Mouse (Mus musculus) cortical plate, adult 2 months (tissue): ENCODE results near the gene Ccdc185. TPM values are rescaled to one million over a fixed set of nuclear protein-coding genes. Genes with fewer than 3 reads are reported as not detected.
A peak's percentile ranks its signal among the peaks of the same experiment; 100 is the strongest.

Source experiments
- H3K27ac ChIP-seq: fragments of 200-500 bp; 2 replicates; pipeline ENCODE4 v1.5.1; 2012; ENCODE audit warnings: low read length, control low read depth, inconsistent platforms; ENCODE audit not compliant: insufficient read depth
- H3K4me1 ChIP-seq: fragments of 200-500 bp; 2 replicates; pipeline ENCODE4 v1.6.1; 2011; ENCODE audit warnings: low read length; ENCODE audit not compliant: control insufficient read depth, insufficient read depth
- H3K4me3 ChIP-seq: fragments of 200-500 bp; 2 replicates; pipeline ENCODE4 v1.5.1; 2011; ENCODE audit warnings: mild to moderate bottlenecking, low read length, control low read depth; ENCODE audit not compliant: insufficient read depth
- CTCF ChIP-seq: fragments of 200-500 bp; IDR thresholded peaks from 2 replicates; pipeline ENCODE4 v1.5.1; 2011; ENCODE audit warnings: mild to moderate bottlenecking, control low read depth, low read length; ENCODE audit not compliant: insufficient read depth; ENCODE audit errors: extremely low read depth
- POLR2A ChIP-seq: fragments of 200-500 bp; IDR thresholded peaks from 2 replicates; pipeline ENCODE4 v1.6.1; 2011; ENCODE audit warnings: mild to moderate bottlenecking, low read length, control low read depth; ENCODE audit not compliant: insufficient read depth; ENCODE audit errors: extremely low read depth
- polyA plus RNA-seq: library from polyadenylated mRNA; depleted of rRNA; stranded (reverse); fragments of >200 nt; gene quantifications from 2 replicates; pipeline ENCODE4 v1.2.3, GENCODE M21; 2012; rRNA removed

Ccdc185 gene
- polyA plus RNA-seq = not detected in 2 replicates

DNA sequence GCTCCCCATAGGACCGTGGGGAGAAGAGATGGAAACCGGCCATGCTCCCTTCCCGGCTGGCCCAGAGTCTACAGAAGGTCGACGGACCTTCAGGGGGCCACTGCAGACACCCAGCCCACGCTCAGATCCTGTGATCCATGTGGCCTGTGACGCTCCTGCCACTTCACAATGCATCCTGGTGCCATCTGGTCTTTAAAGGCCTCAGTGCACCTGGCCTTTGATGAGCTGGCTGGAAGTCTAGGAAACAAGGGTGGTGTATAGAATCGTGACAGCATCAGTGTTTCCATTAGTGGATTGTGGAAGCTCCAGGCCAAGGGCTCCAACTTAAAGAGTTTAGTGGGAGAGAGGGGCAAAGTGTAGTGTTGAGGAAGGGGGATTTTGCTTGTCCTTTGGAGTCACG lies at the start of gene Ccdc185:
Gene Ccdc185 (minus strand): TSS at position 101 of the 400 bp plus-strand sequence.
- H3K4me3 ChIP-seq = no peak within 1 kb of the TSS
- H3K4me1 ChIP-seq = no peaks in the 10 kb centered on the region
- TF ChIP-seq CTCF (no peak), POLR2A (no peak)
- no peak within 1 kb of the TSS for H3K27ac ChIP-seq

DNA sequence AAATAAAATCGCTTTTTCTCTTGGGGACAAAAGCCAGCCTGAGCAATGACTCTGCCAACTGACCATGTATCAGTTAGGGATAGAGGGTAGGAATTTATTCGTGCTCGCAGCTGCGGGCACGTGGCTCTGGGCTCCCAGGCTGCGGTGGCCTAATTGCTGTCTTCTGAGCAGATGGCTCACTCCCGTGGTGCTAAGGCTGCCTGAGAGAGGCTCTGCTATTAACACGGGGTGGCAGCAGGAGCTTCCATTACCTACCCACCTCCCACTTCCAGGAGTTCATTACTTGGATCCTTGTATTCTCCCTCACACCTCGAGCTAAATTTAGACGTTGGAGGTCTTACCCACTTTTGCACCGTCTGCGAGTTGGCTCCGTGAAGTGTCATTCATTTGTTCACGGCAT lies 48.1 kb upstream of the Ccdc185 start:
- Histone ChIP-seq H3K4me1 (peaks cover 13% of the 10 kb centered on the region), H3K4me3 (no peak overlapping the region), H3K27ac (0 out of 2 replicates have a peak overlapping the region, but pooled peaks have one; percentile 8)
- TF ChIP-seq CTCF = 0 out of 2 replicates have a peak, but pooled peaks have one; percentile 9
- no peak for TF ChIP-seq POLR2A

DNA sequence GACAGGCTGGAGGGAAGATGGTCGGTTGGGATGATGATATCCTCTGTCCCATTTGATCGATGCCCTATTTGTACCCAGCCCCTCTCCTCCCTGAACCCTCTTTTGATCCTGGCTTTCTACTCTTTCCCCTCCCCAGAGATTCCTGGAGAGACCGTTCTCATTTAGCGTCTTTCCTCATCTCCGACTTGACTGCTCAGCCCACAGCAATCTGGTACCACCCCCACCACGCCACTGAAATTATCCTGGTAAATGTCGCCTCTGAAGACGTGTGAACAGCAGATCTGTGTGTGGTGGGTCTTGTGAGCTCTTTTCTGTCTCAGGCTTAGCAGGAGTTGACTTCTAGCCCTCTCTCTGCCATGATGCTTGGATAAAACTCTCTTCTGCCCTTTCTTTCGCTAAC lies 45.6 kb upstream of the Ccdc185 start:
- Histone ChIP-seq H3K4me1 (peaks cover 16% of the 10 kb centered on the region), H3K27ac (peak overlapping the region; percentile 53), H3K4me3 (no peak overlapping the region)
- TF ChIP-seq CTCF (no peak), POLR2A (no peak)

DNA sequence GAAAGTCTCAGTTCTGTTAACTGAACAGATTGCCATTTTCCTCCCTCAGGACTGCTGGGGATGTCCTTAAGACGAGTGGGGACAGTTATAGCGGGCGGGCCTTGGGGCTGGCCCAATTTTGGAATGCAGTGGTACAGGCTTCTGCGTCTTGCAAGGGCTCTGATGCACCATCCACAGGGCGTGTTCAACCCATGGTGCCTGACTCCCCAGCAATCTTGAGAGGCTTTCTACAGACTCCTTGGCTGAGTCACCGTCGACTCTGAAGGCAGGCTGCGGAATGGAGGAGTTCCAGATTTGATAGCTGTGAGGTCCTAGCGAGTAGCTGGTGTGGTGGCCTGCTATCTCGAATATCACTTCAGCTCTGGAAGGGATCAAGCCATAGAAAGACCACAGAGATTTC lies 45.2 kb upstream of the Ccdc185 start:
- TF ChIP-seq POLR2A = no peak
- TF ChIP-seq CTCF = no peak
- Histone ChIP-seq H3K4me1 (peaks cover 16% of the 10 kb centered on the region), H3K27ac (peak overlapping the region; percentile 31; the same call in 1 of the 2 replicates), H3K4me3 (no peak overlapping the region)

- Histone ChIP-seq H3K4me1 (peaks cover 14% of the 10 kb centered on the region), H3K4me3 (no peak overlapping the region), H3K27ac (peak overlapping the region; percentile 64)
- TF ChIP-seq POLR2A (no peak), CTCF (peak; percentile 31)
These were observed 43.6 kb upstream of the Ccdc185 start for GRCm38 (mm10) chr1:182792521-182793071.

- H3K4me1 ChIP-seq = peaks cover 8% of the 10 kb centered on the region
- no peak overlapping the region for H3K27ac ChIP-seq
- H3K4me3 ChIP-seq = no peak overlapping the region
- TF ChIP-seq CTCF (no peak), POLR2A (no peak)
These were observed 39.9 kb upstream of the Ccdc185 start for GRCm38 (mm10) chr1:182788896-182789295.

- Histone ChIP-seq H3K4me1 (peaks cover 4% of the 10 kb centered on the region), H3K4me3 (no peak overlapping the region), H3K27ac (no peak overlapping the region)
- TF ChIP-seq CTCF = no peak
- TF ChIP-seq POLR2A = no peak
These were observed 38.0 kb upstream of the Ccdc185 start for GRCm38 (mm10) chr1:182787030-182787429.

GRCm38 (mm10) chr1:182785504-182785903 lies 36.5 kb upstream of the Ccdc185 start:
- Histone ChIP-seq H3K4me3 (no peak overlapping the region), H3K27ac (no peak overlapping the region), H3K4me1 (no peaks in the 10 kb centered on the region; the same call in 1 of the 2 replicates)
- TF ChIP-seq POLR2A = no peak
- no peak for TF ChIP-seq CTCF

DNA sequence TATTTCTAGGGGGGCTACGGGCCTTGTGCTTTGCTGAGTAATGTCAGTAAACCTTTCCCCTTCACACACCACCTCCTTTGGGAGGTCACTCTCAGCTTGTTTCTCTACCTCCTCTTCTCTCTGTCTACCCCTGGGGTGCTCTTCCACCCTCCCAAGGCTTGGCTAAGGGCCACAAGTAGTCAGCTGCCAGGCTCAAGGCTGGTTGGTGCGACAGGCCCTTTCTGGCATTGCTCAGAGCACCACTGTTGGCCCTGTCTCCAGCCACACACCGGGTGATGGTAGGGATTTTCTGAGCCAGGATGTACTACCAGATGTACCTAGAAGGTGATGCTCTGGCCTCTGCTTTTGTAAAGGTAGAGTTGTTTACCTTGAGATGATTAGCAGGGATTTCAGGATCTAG lies 35.8 kb upstream of the Ccdc185 start:
- H3K4me3 ChIP-seq = no peak overlapping the region

GRCm38 (mm10) chr1:182783774-182784173 lies 34.8 kb upstream of the Ccdc185 start:
- no peak overlapping the region for H3K4me3 ChIP-seq
- H3K27ac ChIP-seq = no peak overlapping the region
- TF ChIP-seq POLR2A (no peak), CTCF (no peak)
- H3K4me1 ChIP-seq = no peaks in the 10 kb centered on the region

More for the DNA sequence above, 35.8 kb upstream of the Ccdc185 start:
- Histone ChIP-seq H3K27ac (no peak overlapping the region), H3K4me1 (no peaks in the 10 kb centered on the region; the same call in 1 of the 2 replicates)
- TF ChIP-seq CTCF (no peak), POLR2A (no peak)

DNA sequence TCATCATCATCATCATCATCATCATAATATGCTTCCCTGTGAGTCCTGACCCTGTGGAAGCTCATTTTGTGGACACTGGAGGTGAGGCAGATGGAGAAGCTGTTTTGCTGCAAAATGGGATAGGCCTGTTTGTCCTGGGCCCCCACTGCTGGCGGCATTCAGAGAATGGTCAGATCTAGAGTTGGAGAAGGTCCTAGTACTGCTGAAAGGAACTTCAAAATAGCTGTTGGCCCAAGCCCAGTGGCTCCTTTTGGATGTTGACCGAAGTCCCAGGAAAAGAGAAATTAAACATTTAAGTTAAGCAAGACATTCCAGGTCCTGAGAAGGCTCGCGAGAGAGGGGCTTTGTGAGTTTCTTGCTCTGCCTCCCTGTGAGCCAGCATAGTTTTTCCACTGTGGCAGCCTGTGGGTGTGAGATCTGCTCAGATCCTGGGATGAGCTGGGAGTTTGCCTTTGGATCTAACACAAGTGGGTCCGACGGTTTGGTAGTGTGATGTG lies 30.1 kb upstream of the Ccdc185 start:
- TF ChIP-seq CTCF (no peak), POLR2A (no peak)

More for the DNA sequence above, 30.1 kb upstream of the Ccdc185 start:
- Histone ChIP-seq H3K4me1 (peaks cover 2% of the 10 kb centered on the region), H3K4me3 (no peak overlapping the region), H3K27ac (no peak overlapping the region)
